Mouse (Mus musculus) T-helper 2 cell (primary cell): ENCODE results near the gene Bicc1.

Experiments
- in situ Hi-C: fragments of 300-600 bp; cut with MboI, MseI; formaldehyde crosslinking; loops from one replicate; pipeline ENCODE4 v1.15.1; 2025; ENCODE audit warnings: high pct_unique_total_duplicates

Bicc1 gene

DNA sequence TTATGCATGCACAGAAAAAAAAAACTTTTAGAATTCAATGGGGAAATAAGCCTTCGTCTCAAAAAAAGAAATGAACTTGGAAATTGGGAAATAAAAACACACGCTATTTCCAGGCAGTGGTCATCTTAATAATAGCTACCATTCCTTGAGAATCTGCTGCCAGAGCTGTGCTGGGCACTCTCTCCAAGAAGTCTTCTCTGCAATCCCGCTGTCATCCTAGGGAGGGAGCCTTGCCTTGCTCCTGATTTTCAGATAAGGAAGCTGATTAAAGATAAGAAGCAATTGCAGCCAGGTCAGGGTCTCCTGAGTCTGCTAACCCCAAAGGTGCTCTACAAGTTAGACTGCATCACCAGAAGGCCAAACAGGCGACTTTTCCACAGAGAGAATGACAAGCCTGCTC, 161.4 kb downstream of the Bicc1 start:
- in situ Hi-C loops, result no loop called here

DNA sequence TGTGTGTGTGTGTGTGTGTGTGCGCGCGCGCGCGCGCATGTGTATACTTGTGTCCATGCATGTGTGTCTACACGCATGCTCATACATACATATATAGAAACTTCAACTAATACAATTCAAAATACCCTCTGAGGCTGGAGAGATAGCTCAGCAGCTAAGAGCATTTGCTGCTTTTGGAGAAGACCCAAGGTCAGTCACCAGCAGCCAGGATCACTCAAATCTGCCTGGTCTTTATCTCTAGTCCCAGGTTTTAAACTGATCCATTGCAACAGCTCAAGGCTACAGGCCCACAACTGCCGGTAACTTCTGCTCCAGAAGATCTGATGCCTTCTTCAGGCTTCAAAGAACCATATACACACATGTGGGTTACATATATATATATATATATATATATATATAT, 163.4 kb downstream of the Bicc1 start:
- in situ Hi-C loops, result no loop called here

DNA sequence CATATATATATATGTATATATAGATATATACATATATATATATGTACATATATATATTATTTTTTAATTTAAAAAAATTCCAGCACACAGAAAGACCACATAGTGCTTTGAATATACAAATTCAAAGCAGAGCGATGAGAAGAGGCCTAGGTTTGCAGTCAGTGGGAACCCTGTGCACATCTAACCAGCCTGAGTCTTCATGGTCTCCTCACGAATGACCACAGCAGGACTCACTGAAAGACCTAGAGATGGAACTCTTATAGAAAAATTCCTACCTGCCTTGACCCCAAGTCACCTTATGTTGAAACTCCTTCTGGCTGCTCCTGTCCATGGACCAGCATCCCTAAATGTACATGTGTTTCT, 165.4 kb downstream of the Bicc1 start:
- in situ Hi-C loops, result no loop called here

DNA sequence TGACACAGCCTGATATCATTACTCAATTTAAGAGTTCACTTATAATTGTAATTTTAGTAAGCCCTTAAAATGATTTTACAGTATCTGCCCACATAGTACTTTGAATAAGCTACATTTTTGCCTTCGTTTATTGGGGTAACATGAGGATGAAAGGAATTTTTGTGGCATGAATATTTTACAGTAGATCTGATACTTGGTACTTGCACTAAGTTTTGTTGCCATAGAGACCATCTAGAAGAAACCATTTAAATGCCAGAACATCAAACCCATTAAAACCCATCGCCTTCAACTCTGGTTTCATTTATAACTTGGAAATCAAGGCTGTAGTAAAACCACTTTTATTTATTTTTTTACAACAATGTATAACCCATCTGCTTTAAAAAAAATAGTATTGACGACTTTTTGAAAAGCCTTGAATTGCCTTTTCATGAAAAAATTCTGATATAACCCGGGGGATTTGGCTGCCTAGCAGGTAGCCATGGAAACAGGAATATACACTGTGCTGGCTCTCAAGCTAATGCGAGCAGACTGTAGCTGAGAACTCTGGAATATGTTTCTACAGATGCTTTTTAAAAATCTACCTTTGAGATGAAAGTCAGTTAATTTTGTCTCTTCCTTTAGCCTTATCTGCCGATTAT, 165.9 kb downstream of the Bicc1 start:
- in situ Hi-C loops, result no loop called here

DNA sequence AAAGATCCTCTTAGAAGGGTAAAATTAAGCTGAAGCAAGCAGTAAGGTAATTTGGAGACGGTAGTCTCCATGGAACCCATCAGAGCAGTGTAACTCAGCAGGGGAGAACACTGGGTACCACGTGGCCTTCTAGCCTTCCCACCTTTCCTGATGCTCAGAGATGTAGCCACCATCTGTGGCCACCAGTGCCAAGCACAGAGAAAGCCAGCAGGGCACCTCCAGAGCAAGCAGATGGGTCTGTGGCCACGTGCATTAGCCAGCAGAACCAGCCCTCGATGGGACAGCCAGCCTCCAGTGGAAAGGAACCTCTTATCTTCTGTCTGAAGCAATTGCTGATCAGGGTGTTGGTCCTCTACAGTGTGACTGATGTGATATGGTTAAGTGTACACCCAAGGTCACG, 172.1 kb downstream of the Bicc1 start:
- in situ Hi-C loops, result no loop called here

DNA sequence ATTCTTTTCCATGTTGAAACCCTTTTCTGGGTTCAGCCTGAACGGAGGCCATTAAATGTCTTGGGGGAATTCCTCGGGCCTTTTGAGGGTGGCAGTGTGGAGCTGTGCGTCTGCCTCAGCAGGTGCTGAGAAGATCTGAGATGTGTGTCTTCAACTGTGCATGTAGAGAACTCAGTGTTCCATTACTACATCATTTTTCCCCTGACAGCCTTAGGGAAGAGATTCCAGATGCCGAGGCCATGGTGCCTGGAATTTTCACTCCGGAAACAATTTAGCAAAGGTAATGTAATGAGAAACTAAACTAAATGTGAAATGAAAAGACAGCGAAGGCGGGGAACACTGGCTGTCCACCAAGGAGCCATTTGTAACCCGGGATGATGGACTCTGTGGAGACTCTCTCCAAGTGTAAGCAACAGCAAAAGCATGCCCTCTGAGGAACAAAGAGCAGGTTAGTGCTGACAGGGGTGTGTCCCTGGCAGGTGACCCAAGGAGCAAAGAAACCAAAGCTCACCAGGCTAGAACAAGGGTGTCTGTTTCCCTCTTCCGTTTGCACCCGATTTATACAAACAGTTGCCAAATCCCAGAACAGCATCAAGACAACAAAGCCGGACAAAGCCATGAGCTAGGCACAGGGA, 176.3 kb downstream of the Bicc1 start:
- in situ Hi-C loops, result no loop called here

DNA sequence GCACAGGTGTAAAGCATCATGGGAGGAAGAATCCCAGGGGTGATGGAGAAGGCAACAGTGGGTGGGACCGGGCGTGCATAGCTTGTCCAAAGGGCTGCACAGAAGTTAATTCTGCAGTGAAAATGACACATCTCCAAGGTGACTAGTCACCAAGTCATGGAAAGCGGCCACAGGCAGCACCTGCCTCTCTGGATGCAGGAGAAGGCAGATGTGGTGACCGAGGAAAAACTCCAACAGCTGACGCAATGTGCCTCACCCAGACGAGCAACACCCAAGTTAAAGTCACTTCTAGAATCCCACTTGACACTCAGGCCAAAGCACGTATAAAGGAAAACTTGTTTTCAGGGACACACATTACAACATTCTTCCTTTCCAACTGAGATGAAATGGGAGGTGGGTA, 177.3 kb downstream of the Bicc1 start:
- in situ Hi-C loops, result no loop called here

DNA sequence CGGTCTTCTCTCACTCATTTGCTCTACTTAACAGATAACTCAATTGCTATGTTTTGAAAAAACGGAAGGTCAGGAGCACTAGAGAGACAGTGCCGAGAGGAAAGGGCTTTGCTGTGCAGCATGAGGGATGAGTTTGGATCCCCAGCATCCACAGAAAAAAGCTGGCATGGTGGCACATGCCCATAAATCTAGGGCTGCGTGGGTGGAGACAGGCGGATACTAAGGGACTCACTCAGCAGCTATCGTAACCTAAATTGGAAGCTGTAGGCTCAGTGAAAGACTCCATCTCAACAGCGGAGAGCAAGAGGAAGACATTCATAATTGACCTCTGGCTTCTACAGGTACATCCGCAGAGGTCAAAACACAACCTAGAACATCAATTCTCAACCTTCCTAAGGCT, 179.8 kb downstream of the Bicc1 start:
- in situ Hi-C loops, result no loop called here

DNA sequence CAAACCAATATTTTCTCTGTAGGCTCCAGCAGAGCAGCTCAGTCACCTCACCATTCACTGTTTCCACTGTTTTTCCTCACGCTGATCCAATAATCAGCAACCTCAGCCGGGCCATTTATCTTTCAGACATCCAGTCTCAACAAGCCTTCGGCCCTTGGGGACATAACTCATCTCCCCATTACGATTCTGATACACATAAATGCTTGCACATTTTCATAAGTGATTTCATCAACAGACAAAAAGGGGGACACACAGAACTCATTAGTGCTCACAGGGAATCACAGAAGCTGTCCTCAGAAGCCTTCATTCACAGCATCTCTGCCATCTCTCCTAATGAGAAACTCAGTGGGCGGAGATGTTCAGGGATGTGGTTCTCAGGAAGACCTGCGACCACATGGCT, 182.4 kb downstream of the Bicc1 start:
- in situ Hi-C loops, result no loop called here

DNA sequence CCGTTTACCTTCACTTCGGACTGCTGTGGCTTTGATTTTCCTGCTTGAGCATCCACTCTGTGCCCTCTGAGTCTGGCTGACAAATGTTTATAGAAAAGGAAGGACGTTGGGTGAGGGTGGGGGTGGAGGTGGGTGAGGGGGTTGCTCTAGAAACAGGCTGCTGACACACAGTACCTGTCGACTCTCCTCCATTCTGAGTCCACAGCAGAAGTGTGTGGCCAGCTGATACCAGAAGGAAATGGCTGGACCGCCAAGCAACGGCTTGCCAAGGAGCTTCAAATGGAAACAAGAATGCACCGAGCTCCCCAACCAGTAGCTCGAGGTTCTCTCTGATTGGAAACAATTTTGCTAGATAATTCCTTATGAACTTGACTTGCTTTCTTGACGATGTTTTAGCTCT, 182.9 kb downstream of the Bicc1 start:
- in situ Hi-C loops, result no loop called here

DNA sequence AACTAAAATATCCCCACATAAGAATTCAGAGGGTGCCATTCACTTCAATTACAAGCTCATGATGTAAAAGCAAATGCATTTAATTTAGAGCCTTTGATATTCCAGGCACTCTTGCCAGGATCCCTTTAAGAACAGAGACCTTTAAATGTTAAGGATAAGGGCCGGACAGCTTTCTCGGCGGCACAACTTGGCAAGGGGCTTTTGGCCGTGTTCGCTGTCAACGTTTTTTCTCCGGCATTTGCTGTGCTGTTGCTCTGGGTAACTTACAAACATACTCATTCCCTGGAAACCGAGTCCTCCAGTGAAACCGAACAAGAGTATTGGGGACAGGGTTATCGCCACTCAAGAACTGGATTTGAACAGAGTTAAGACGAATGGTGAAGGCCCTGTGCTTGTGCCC, 188.3 kb downstream of the Bicc1 start:
- in situ Hi-C loops, result no loop called here

DNA sequence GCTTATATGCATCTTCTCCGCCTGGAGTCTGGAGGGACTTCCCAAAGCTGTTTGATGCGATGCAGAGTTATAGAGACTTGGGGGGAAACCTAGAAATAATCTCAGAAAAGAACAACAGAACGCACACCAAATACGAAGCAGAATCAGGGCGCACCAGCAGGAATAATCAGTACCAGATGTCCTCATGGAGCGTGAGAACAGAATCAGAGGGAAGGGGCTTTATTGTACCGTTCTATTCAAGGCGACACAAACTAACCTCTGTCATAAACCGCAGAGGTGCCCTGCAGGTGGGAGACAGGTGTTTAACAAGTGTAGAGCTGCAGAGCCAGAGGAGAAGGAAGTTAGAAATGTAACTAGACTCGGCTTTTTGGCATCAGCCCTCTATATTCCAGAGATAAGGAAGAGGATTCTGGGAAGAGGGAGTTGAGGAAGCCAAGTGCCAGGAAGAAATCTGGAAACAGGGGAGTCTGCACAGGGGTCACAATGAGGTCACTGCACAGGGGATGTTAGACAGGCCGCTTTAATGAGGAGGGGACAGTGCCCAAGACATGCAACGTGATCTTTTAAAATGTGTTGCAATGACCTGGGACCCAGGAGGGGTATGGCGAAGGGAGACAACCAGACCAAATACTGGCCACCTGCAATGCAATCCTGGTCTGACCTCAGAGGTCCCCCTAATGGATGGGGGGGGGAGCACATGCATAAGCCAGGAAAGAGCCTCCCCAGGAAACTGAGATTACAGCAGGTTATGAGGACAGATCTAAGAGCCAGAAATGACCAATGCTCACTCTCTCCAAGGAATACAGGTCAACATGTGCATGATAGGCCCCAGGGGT, 190.4 kb downstream of the Bicc1 start:
- in situ Hi-C loops, result loop anchor here (10.0 kb wide), 1 partner anchor 654 kb away; no protein-coding TSS in a partner anchor

DNA sequence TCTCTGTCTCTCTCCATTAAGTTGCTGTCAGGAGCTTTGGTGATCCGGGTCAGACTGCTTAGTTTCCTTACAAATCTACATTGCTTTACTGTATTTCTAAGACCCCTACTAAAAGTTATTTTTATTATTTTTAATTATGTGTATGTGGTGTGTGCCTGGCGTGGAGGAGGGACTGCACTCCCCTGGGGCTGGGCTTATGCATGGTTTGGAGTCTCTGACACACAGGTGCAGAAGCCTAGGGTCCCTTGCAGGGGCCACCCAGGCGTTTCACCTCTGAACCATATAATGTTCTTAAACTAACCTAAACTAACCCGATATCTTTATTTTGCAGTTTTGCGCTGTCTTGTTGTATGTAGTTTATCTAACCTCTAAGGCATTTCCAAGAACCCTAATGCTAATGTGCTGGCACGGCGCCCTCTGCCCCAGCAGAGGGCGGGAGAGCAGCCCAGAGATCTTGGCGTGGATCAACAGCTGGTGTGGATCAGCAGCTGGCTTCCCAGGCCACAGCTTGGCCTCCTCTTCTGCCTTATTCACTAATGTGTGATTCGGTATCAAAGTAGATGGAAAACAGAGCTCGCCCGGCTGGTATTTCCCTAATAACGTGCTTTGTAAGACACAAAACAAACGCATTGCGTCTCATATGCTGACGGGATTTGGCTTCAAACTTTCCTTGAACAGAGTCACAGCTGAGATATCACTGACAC, 192.7 kb downstream of the Bicc1 start:
- in situ Hi-C loops, result loop anchor here (10.0 kb wide), 1 partner anchor 652 kb away; no protein-coding TSS in a partner anchor

DNA sequence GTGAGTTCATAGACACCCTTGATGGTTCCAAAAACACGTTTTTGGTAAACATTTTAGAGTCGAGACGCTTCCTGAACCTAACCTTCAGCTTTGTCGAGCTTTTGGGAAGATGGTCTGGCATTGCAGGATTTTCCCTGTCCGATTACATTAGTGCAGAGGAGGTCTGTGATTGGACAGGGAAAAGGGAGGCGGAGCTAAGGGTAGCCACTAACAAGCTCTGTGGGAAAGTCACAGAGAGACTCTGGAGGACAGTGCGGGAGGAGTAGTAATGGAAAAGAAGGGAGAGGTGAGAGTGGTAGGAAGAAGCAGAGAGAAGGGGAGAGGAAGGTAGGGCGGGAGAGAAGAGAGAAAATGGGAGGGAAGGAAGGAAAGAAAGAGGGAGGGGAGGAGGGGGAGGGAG, 194.8 kb downstream of the Bicc1 start:
- in situ Hi-C loops, result loop anchor here (10.0 kb wide), 1 partner anchor 650 kb away; no protein-coding TSS in a partner anchor

DNA sequence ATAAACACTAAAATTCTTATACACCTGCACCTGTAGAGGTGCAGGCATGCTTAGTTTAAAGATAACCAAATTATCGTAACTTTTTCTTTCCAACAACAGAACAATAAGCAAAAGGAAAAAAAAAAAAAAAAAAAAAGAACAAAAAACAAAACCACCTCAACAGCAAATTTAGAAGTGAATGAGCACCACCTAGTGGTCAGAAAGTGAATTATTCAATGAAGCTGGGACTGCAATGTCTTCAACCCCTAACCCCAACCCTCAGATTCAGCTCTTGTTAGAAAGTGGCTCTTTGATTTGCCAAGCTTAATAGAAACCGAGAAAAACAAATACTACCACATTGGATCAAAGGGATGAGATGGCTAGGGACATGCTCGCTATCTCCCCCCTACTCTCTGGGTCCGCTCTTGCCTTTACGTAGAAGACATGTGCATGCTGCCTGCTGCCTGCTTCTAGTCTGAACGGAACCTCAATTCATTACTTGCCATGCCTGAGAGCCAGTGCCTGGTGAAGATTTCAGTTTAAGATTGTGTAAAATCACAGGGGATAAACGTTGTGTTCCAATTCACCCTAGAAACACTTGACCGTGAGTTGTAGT, 195.8 kb downstream of the Bicc1 start:
- in situ Hi-C loops, result loop anchor here (10.0 kb wide), 1 partner anchor 649 kb away; no protein-coding TSS in a partner anchor

DNA sequence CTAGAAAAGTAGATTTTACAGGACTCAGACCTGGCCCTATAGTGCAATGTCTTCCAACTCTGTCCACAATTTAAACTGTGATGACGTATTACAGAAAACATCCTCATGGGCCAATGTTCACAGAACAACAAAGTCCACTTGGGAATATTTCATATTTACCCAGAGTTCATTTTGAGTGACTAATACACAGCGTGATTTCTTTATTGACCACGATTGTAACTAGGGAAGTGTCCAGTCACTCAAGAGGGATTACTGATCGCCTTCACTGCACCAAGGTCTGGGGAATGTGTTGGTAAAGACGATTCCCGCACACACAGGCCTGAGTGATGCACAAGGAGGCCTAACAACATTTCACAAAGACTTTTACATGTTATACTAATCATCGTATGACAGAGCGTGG, 197.9 kb downstream of the Bicc1 start:
- in situ Hi-C loops, result loop anchor here (10.0 kb wide), 1 partner anchor 647 kb away; no protein-coding TSS in a partner anchor

DNA sequence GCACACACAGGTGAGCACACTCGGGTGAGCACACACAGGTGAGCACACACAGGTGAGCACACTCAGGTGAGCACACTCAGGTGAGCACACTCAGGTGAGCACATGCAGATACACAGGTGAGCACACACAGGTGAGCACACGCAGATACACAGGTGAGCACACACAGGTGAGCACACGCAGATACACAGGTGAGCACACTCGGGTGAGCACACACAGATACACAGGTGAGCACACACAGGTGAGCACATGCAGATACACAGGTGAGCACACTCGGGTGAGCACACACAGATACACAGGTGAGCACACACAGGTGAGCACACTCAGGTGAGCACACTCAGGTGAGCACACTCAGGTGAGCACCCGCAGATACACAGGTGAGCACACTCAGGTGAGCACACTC, 199.1 kb downstream of the Bicc1 start:
- in situ Hi-C loops, result loop anchor here (10.0 kb wide), 1 partner anchor 646 kb away; no protein-coding TSS in a partner anchor

DNA sequence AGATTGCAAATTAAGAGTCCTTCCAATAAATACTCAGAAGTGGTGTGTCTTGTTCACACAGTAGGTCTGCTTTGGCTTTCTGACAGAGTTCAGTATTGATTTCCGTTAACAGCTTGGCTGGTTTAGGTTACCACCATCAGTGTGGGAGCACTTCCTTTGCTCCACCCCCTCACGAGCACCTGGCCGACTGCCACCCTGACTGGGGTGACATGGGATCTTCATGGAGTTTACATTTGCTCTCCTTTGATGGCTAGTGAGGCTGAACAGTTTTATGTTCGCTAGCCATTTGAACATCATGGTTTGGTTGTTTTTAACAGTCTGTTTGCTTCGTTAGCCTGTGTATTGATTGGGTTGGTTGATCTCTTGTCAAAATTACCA, 206.7 kb downstream of the Bicc1 start:
- in situ Hi-C loops, result no loop called here

DNA sequence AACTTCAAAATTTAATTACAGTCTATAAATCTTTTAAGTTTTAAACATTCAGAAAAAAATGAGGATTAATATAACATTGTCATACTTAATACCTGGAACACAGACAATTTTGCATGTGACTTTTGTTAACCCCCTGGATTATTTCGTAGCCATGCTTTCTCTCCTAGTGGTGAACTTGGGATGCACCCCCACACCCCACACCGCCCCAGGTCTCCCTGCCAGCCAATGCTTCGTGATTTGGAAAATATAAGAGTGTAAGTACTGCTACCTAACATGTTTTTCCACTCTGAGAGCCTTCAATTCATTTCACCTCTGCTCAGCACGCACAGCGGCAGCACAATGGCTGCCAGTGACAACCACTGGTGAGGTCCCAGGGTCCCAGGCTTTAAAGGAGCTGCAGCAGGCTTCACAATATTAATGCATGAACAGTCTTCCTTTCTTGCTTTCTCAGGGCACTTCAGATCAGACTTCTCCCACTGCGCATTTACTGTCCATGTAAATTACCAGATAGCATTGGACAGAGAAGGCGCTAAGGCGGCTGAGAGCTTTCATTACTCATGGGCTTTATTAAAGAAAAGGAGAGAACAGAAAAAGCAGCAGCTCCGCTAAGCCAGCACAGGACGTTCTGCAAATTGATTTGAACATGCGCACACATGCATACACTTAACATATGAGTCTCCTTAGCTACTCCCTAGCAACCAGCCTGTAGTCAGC, 207.3 kb downstream of the Bicc1 start:
- in situ Hi-C loops, result no loop called here

DNA sequence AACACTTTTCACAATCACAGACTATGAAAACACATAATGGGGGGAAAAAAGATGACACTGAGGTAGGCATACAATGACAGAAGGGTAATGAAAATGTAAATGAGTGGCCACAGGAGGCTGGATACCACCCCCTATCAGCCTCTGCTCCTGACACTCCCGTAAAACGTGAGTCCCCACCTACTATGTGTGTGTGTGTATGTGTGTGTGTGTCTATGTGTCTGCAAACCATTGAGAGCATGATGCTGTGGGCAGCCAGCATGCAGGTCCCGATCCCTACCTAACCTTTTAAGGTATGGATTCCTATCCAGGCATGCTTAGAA, 209.4 kb downstream of the Bicc1 start:
- in situ Hi-C loops, result no loop called here
